Mouse (Mus musculus) hindbrain, postnatal 0 days (tissue): ENCODE data around the gene Robo3. TPM values are rescaled to one million over a fixed set of nuclear protein-coding genes. Genes with fewer than 3 reads are reported as not detected.

ENCODE experiments used
- ATAC-seq: fragments of 200-750 bp; cut with Nextera tagmentation; 2 replicates; pipeline ENCODE4 v1.8.0; 2017; ENCODE audit warnings: mild to moderate bottlenecking, moderate TSS enrichment, moderate library complexity
- DNase-seq: peaks from one replicate; pipeline ENCODE4 v3.0.0-alpha.2; 2015; ENCODE audit warnings: low spot score
- H3K27ac ChIP-seq: fragments of 300-500 bp; sonication (generic); 2 replicates; pipeline ENCODE4 v1.5.1; 2014; ENCODE audit warnings: mild to moderate bottlenecking
- H3K27me3 ChIP-seq: fragments of 300-500 bp; sonication (generic); 2 replicates; pipeline ENCODE4 v1.6.1; 2014; ENCODE audit warnings: low read length, mixed read lengths; ENCODE audit not compliant: insufficient read depth
- H3K36me3 ChIP-seq: fragments of 300-500 bp; sonication (generic); 2 replicates; pipeline ENCODE4 v1.6.1; 2014; ENCODE audit warnings: low read length, mixed read lengths; ENCODE audit not compliant: insufficient read depth
- H3K4me1 ChIP-seq: fragments of 300-500 bp; sonication (generic); 2 replicates; pipeline ENCODE4 v1.6.1; 2014; ENCODE audit warnings: antibody characterized with exemption, low read length, mixed read lengths; ENCODE audit not compliant: insufficient read depth
- H3K4me2 ChIP-seq: fragments of 300-500 bp; sonication (generic); 2 replicates; pipeline ENCODE4 v1.6.1; 2014; ENCODE audit warnings: low read depth, mild to moderate bottlenecking, low read length, moderate library complexity, mixed read lengths
- H3K4me3 ChIP-seq: fragments of 300-500 bp; sonication (generic); 2 replicates; pipeline ENCODE4 v1.5.1; 2014; ENCODE audit warnings: low read length
- H3K9ac ChIP-seq: fragments of 300-500 bp; sonication (generic); replicated peaks from 2 replicates; pipeline ENCODE4 v1.6.1; 2014; ENCODE audit warnings: mild to moderate bottlenecking, low read length, moderate library complexity, mixed read lengths
- H3K9me3 ChIP-seq: fragments of 300-500 bp; sonication (generic); 2 replicates; pipeline ENCODE4 v1.6.1; 2016; ENCODE audit warnings: low read length, mixed read lengths
- CTCF ChIP-seq: IDR thresholded peaks from 2 replicates; pipeline ENCODE4 v1.5.1; 2016; ENCODE audit warnings: antibody characterized with exemption, control low read depth, low read depth
- WGBS: fragments of 180-500 bp; shearing (Covaris S2); extraction: QIAGEN DNeasy Blood & Tissue Kit; methylation state at CpG from one replicate; pipeline ENCODE4 v1.1.7; 2014; 5-methylcytosine and 5-hydroxymethylcytosine counted together
- polyA plus RNA-seq: library from polyadenylated mRNA; unstranded; fragments of >200 nt; fragmentation: Nextera tagmentation; extraction: Ambion mirVana; gene quantifications from 2 replicates; pipeline ENCODE4 v1.2.1, GENCODE M21; 2015
- total RNA-seq: library from RNA; depleted of rRNA; stranded (reverse); fragments of >200 nt; gene quantifications from 2 replicates; pipeline ENCODE4 v1.2.3, GENCODE M21; 2014; rRNA removed

The Robo3 gene
- total and polyA plus RNA-seq, 2 experiments from 2014 or later, result 1.6 to 2.8 TPM

DNA sequence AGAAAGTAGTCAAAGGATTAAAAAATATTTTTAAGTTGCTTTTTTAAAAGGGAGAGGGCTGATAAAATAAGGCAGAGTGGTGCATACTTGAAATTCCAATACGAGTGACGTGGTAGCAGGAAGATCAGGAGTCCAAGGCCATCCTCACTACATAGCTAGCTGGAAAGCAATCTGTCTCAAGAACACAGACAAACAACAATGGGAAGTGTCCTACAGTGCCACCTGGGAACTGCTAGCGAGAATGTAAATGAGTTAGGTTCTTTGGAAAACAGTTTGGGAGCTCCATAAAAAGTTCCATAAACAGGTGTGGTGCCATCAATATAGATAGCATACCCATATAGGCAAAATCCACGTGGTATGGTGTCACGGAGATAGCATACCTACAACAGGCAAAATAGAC is 67.3 kb downstream of the Robo3 start:
- DNase-seq, result no peak
- no peaks in the 10 kb centered on the region for H3K27me3 ChIP-seq
- no peak for TF ChIP-seq CTCF
- no peak overlapping the region for H3K9ac ChIP-seq
- no peaks in the 10 kb centered on the region for H3K9me3 ChIP-seq
- ATAC-seq, result no peak
- H3K4me3 ChIP-seq, result no peak overlapping the region
- no peak overlapping the region for H3K27ac ChIP-seq
- no peaks in the 10 kb centered on the region for H3K36me3 ChIP-seq
- WGBS, result 67% methylated on average over 5 of the region's 5 CpGs
- peaks cover 4% of the 10 kb centered on the region; the same call in 1 of the 2 replicates for H3K4me1 ChIP-seq
- H3K4me2 ChIP-seq, result no peak overlapping the region

Other genes starting within 250 kb of the Robo3 start
- gene Tmem218, start 225.0 kb downstream of the Robo3 start, total RNA-seq, result 6.0 and 6.3 TPM in 2 replicates
- gene Tmem218, start 225.0 kb downstream of the Robo3 start, polyA plus RNA-seq, result 11.4 and 13.3 TPM in 2 replicates
- gene Slc37a2, start 177.5 kb downstream of the Robo3 start, total RNA-seq, result 2.6 and 4.7 TPM in 2 replicates
- gene Slc37a2, start 177.5 kb downstream of the Robo3 start, polyA plus RNA-seq, result 2.4 and 3.4 TPM in 2 replicates
- gene Ccdc15, start 84.8 kb downstream of the Robo3 start, total RNA-seq, result 5.5 and 6.9 TPM in 2 replicates
- gene Ccdc15, start 84.8 kb downstream of the Robo3 start, polyA plus RNA-seq, result 7.1 and 7.4 TPM in 2 replicates
- gene Hepacam, start 65.9 kb downstream of the Robo3 start, total RNA-seq, result 40.5 and 45.9 TPM in 2 replicates
- gene Hepacam, start 65.9 kb downstream of the Robo3 start, polyA plus RNA-seq, result 69.2 and 74.4 TPM in 2 replicates
- gene Robo4, start 31.3 kb downstream of the Robo3 start, total RNA-seq, result 12.5 and 13.1 TPM in 2 replicates
- gene Robo4, start 31.3 kb downstream of the Robo3 start, polyA plus RNA-seq, result 3.6 and 4.5 TPM in 2 replicates
- 20.0 and 34.0 TPM in 2 replicates for gene Msantd2, start 56.1 kb upstream of the Robo3 start, total RNA-seq
- gene Msantd2, start 56.1 kb upstream of the Robo3 start, polyA plus RNA-seq, result 16.1 and 17.8 TPM in 2 replicates
- gene Esam, start 94.8 kb upstream of the Robo3 start, total RNA-seq, result 34.2 and 43.7 TPM in 2 replicates
- 36.1 and 37.9 TPM in 2 replicates for gene Esam, start 94.8 kb upstream of the Robo3 start, polyA plus RNA-seq
- gene Vsig2, start 106.0 kb upstream of the Robo3 start, total RNA-seq, result 3.0 and 3.9 TPM in 2 replicates
- 1.3 and 1.6 TPM in 2 replicates for gene Vsig2, start 106.0 kb upstream of the Robo3 start, polyA plus RNA-seq
- 6.0 and 8.3 TPM in 2 replicates for gene Nrgn, start 119.7 kb upstream of the Robo3 start, total RNA-seq
- 11.9 and 15.4 TPM in 2 replicates for gene Nrgn, start 119.7 kb upstream of the Robo3 start, polyA plus RNA-seq
- gene Siae, start 122.5 kb upstream of the Robo3 start, total RNA-seq, result 9.7 and 18.7 TPM in 2 replicates
- gene Siae, start 122.5 kb upstream of the Robo3 start, polyA plus RNA-seq, result 12.5 and 15.5 TPM in 2 replicates
- gene Spa17, start 180.5 kb upstream of the Robo3 start, total RNA-seq, result 4.2 TPM in 1 of 2 replicates, not detected in the other
- gene Spa17, start 180.5 kb upstream of the Robo3 start, polyA plus RNA-seq, result 11.6 and 13.9 TPM in 2 replicates
- 44.5 and 45.6 TPM in 2 replicates for gene Tbrg1, start 224.1 kb upstream of the Robo3 start, total RNA-seq
- gene Tbrg1, start 224.1 kb upstream of the Robo3 start, polyA plus RNA-seq, result 82.9 and 87.7 TPM in 2 replicates
- not detected in 2 replicates for gene Panx3, start 236.0 kb upstream of the Robo3 start, total RNA-seq
- 0.10 TPM in 1 of 2 replicates, not detected in the other for gene Panx3, start 236.0 kb upstream of the Robo3 start, polyA plus RNA-seq